Mouse (Mus musculus) 3134 (cell line): Measurements from ENCODE around the gene Scel.
"Not testable (repeated sequence)": the region's sequence is repeated elsewhere in the genome, so short reads cannot be mapped to it uniquely, and the experiment has no call there.

Source experiments
- DNase-seq: peaks from one replicate; pipeline ENCODE4 v3.0.0-alpha.2; 2011; ENCODE audit warnings: low spot score; ENCODE audit not compliant: insufficient read length; ENCODE audit errors: extremely low read depth

Gene Scel

GRCm38 (mm10) chr14:103512802-103513472 lies at the start of gene Scel:
TSS of gene Scel (plus strand) at chr14:103513342.
- peak; percentile 13 for DNase-seq

- DNase-seq: peak; percentile 20
Observed at GRCm38 (mm10) chr14:103468691-103469463, 44.3 kb upstream of the Scel start.

- DNase-seq: peak; percentile 54
Observed at GRCm38 (mm10) chr14:103469464-103470015, 43.6 kb upstream of the Scel start.

- DNase-seq: no peak
Observed at GRCm38 (mm10) chr14:103471074-103471778, 41.9 kb upstream of the Scel start.

- no peak for DNase-seq
Observed at GRCm38 (mm10) chr14:103471806-103472553, 41.2 kb upstream of the Scel start.

- DNase-seq: no peak
Observed at GRCm38 (mm10) chr14:103472554-103472905, 40.6 kb upstream of the Scel start.

- no peak for DNase-seq
Observed at GRCm38 (mm10) chr14:103475312-103475711, 37.8 kb upstream of the Scel start.

- DNase-seq: not testable (repeated sequence)
Observed at GRCm38 (mm10) chr14:103476232-103476631, 36.9 kb upstream of the Scel start.

- DNase-seq: no peak
Observed at GRCm38 (mm10) chr14:103477281-103477680, 35.9 kb upstream of the Scel start.

GRCm38 (mm10) chr14:103477959-103478358 lies 35.2 kb upstream of the Scel start:
- DNase-seq: no peak

GRCm38 (mm10) chr14:103479446-103479845 lies 33.7 kb upstream of the Scel start:
- DNase-seq: no peak

GRCm38 (mm10) chr14:103481514-103481913 lies 31.6 kb upstream of the Scel start:
- DNase-seq: no peak

- no peak for DNase-seq
Observed at GRCm38 (mm10) chr14:103485671-103486070, 27.5 kb upstream of the Scel start.

- DNase-seq: no peak
Observed at GRCm38 (mm10) chr14:103486974-103487373, 26.2 kb upstream of the Scel start.

- no peak for DNase-seq
Observed at GRCm38 (mm10) chr14:103488659-103489058, 24.5 kb upstream of the Scel start.

- no peak for DNase-seq
Observed at GRCm38 (mm10) chr14:103498199-103498598, 14.9 kb upstream of the Scel start.

GRCm38 (mm10) chr14:103498613-103499012 lies 14.5 kb upstream of the Scel start:
- no peak for DNase-seq

- DNase-seq: no peak
Observed at GRCm38 (mm10) chr14:103499060-103499459, 14.1 kb upstream of the Scel start.

- peak; percentile 45 for DNase-seq
Observed at GRCm38 (mm10) chr14:103500309-103500708, 12.8 kb upstream of the Scel start.

GRCm38 (mm10) chr14:103500941-103501340 lies 12.2 kb upstream of the Scel start:
- peak; percentile 25 for DNase-seq
